Mouse (Mus musculus): Measurements from ENCODE around the gene Rab43. TPM values are rescaled to one million over a fixed set of nuclear protein-coding genes. Genes with fewer than 3 reads are reported as not detected.

Rab43 gene
- polyA plus RNA-seq, 1 experiment = 15.5 TPM

- TF ChIP-seq CTCF (IDR thresholded peaks at IDR 0.05; ENCODE audit: borderline replicate concordance, insufficient read depth, low read length) (no peak), POLR2A (IDR thresholded peaks at IDR 0.05; ENCODE audit: low read depth, low read length) (no peak)
- Histone ChIP-seq H3K4me1 (ENCODE audit: control insufficient read depth, insufficient read depth, low read length) (no peaks in the 10 kb centered on the region), H3K27ac (ENCODE audit: insufficient read depth, low read length) (no peak overlapping the region), H3K4me3 (ENCODE audit: insufficient read depth, low read length) (no peak overlapping the region)
These were observed 9.5 kb downstream of the Rab43 start for GRCm38 (mm10) chr6:87802462-87802861.

GRCm38 (mm10) chr6:87799576-87799975, 12.4 kb downstream of the Rab43 start:
- TF ChIP-seq CTCF (IDR thresholded peaks at IDR 0.05; ENCODE audit: borderline replicate concordance, insufficient read depth, low read length) = no peak
- TF ChIP-seq POLR2A (IDR thresholded peaks at IDR 0.05; ENCODE audit: low read depth, low read length) = no peak
- no peak overlapping the region for H3K27ac ChIP-seq (ENCODE audit: insufficient read depth, low read length)
- no peaks in the 10 kb centered on the region for H3K4me1 ChIP-seq (ENCODE audit: control insufficient read depth, insufficient read depth, low read length)
- no peak overlapping the region for H3K4me3 ChIP-seq (ENCODE audit: insufficient read depth, low read length)

- Histone ChIP-seq H3K27ac (ENCODE audit: insufficient read depth, low read length) (no peak overlapping the region), H3K4me3 (ENCODE audit: insufficient read depth, low read length) (no peak overlapping the region), H3K4me1 (ENCODE audit: control insufficient read depth, insufficient read depth, low read length) (no peaks in the 10 kb centered on the region)
- TF ChIP-seq CTCF (IDR thresholded peaks at IDR 0.05; ENCODE audit: borderline replicate concordance, insufficient read depth, low read length) (no peak), POLR2A (IDR thresholded peaks at IDR 0.05; ENCODE audit: low read depth, low read length) (no peak)
These were observed 14.6 kb downstream of the Rab43 start for GRCm38 (mm10) chr6:87797321-87797720.

GRCm38 (mm10) chr6:87796251-87796880, 15.6 kb downstream of the Rab43 start:
- Histone ChIP-seq H3K27ac (ENCODE audit: insufficient read depth, low read length) (no peak overlapping the region), H3K4me1 (ENCODE audit: control insufficient read depth, insufficient read depth, low read length) (no peaks in the 10 kb centered on the region), H3K4me3 (ENCODE audit: insufficient read depth, low read length) (no peak overlapping the region)
- no peak for TF ChIP-seq CTCF (IDR thresholded peaks at IDR 0.05; ENCODE audit: borderline replicate concordance, insufficient read depth, low read length)
- no peak for TF ChIP-seq POLR2A (IDR thresholded peaks at IDR 0.05; ENCODE audit: low read depth, low read length)

- Histone ChIP-seq H3K4me1 (ENCODE audit: control insufficient read depth, insufficient read depth, low read length) (no peaks in the 10 kb centered on the region), H3K4me3 (ENCODE audit: insufficient read depth, low read length) (no peak overlapping the region), H3K27ac (ENCODE audit: insufficient read depth, low read length) (no peak overlapping the region)
- TF ChIP-seq POLR2A (IDR thresholded peaks at IDR 0.05; ENCODE audit: low read depth, low read length) (no peak), CTCF (IDR thresholded peaks at IDR 0.05; ENCODE audit: borderline replicate concordance, insufficient read depth, low read length) (no peak)
These were observed 16.4 kb downstream of the Rab43 start for GRCm38 (mm10) chr6:87795385-87796150.

- H3K27ac ChIP-seq (ENCODE audit: insufficient read depth, low read length) = no peak overlapping the region
- no peak overlapping the region for H3K4me3 ChIP-seq (ENCODE audit: insufficient read depth, low read length)
- no peak for TF ChIP-seq CTCF (IDR thresholded peaks at IDR 0.05; ENCODE audit: borderline replicate concordance, insufficient read depth, low read length)
- TF ChIP-seq POLR2A (IDR thresholded peaks at IDR 0.05; ENCODE audit: low read depth, low read length) = no peak
- H3K4me1 ChIP-seq (ENCODE audit: control insufficient read depth, insufficient read depth, low read length) = no peaks in the 10 kb centered on the region
These were observed 18.0 kb downstream of the Rab43 start for GRCm38 (mm10) chr6:87793821-87794510.

- Histone ChIP-seq H3K27ac (ENCODE audit: insufficient read depth, low read length) (no peak overlapping the region), H3K4me3 (ENCODE audit: insufficient read depth, low read length) (no peak overlapping the region), H3K4me1 (ENCODE audit: control insufficient read depth, insufficient read depth, low read length) (no peaks in the 10 kb centered on the region)
- no peak for TF ChIP-seq POLR2A (IDR thresholded peaks at IDR 0.05; ENCODE audit: low read depth, low read length)
- no peak for TF ChIP-seq CTCF (IDR thresholded peaks at IDR 0.05; ENCODE audit: borderline replicate concordance, insufficient read depth, low read length)
These were observed 20.1 kb downstream of the Rab43 start for GRCm38 (mm10) chr6:87791826-87792225.

GRCm38 (mm10) chr6:87790779-87791480, 21.0 kb downstream of the Rab43 start:
- H3K4me1 ChIP-seq (ENCODE audit: control insufficient read depth, insufficient read depth, low read length) = no peaks in the 10 kb centered on the region
- no peak overlapping the region for H3K4me3 ChIP-seq (ENCODE audit: insufficient read depth, low read length)
- TF ChIP-seq CTCF (IDR thresholded peaks at IDR 0.05; ENCODE audit: borderline replicate concordance, insufficient read depth, low read length) (no peak), POLR2A (IDR thresholded peaks at IDR 0.05; ENCODE audit: low read depth, low read length) (no peak)
- no peak overlapping the region for H3K27ac ChIP-seq (ENCODE audit: insufficient read depth, low read length)

GRCm38 (mm10) chr6:87789791-87790190, 22.2 kb downstream of the Rab43 start:
- TF ChIP-seq CTCF (IDR thresholded peaks at IDR 0.05; ENCODE audit: borderline replicate concordance, insufficient read depth, low read length) (no peak), POLR2A (IDR thresholded peaks at IDR 0.05; ENCODE audit: low read depth, low read length) (no peak)

More at GRCm38 (mm10) chr6:87789791-87790190, 22.2 kb downstream of the Rab43 start:
- no peak overlapping the region for H3K27ac ChIP-seq (ENCODE audit: insufficient read depth, low read length)
- H3K4me3 ChIP-seq (ENCODE audit: insufficient read depth, low read length) = no peak overlapping the region
- no peaks in the 10 kb centered on the region for H3K4me1 ChIP-seq (ENCODE audit: control insufficient read depth, insufficient read depth, low read length)

Measured in embryonic fibroblast, embryonic 13.5 days (primary cell).